Mouse (Mus musculus) spleen, embryonic (tissue): ENCODE results near the gene Glt28d2.
"Not testable (repeated sequence)": the region's sequence is repeated elsewhere in the genome, so short reads cannot be mapped to it uniquely, and the experiment has no call there.

ENCODE experiments used
- CTCF ChIA-PET: fragments of 350-600 bp; sonication (Branson Sonifier 250); formaldehyde crosslinking; loops from one replicate; lab custom pipeline; 2022; lab: Charles Lee

Glt28d2 gene

DNA sequence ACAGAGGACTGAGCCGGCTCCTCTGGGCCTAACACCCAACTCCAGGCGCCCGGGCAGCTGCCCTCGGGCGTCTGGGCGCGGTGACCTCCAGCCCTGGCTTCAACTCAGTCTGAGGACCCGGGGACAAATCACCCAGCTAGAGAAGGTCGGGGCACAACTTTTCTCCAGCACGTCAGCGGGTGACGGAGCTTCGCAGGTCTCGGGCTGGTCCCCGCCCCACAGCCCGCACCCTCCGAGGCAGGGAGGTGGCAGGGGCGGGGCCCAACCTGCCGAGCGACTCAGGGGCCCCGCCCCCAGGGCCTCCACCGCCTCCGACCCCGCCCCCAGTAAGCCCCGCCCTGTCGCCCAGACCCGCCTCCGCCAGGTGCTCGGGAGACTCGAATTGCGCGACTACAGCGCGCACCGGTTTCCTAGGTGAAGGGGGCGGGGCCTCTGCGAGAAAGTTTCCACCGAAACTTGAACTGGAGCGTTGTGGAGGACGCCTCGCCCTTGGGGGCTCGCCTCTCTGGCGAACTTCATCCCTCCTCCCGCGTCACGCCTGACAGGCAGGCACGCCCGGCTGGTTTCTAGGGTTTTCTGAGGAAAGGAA lies at the start of gene Glt28d2, which contains the start of gene Gm37240:
Gene Glt28d2, minus strand, starts transcription at position 278 of the 589 bp plus-strand sequence.
Gene Gm37240, minus strand, starts transcription at position 280 of the 589 bp plus-strand sequence.
- CTCF ChIA-PET: no interaction called here

DNA sequence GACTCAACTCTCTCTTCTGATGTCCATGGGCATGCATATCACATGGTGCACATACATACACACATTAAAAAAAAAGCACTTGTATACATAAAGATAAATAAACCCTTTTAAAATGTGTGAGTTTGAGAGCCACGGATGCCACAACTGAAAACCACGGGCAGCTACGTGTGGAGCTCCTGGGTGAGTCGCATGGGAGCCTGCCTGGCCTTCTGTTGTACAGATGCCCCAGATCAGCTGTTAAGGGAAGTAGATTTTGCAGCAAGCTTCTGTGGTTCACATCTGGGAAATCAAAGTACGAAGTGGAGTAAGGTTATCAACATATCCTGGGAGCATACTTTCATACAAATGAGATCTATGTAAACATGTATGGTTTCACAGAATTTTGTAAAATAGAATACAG lies 46.3 kb upstream of the Glt28d2 start:
- CTCF ChIA-PET: no interaction called here

DNA sequence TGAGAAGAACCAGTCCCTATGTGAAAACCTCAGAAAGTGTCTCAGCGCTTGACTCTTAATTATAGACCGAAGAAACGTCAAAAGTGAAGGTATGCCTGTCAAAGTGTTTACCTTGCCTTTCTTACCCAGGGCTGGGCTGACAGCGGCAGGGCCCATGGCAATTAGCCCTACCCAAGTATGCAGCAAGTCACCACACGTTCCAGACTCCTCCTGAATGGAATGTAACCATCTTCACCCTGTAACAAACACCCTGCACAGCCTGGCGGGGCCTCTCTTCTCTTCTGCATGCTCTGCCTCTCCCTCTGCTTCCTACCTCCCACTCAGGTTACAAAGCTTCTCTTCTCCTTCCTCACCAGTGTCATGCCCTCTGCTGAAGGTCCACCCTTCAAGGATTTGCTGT lies 44.5 kb upstream of the Glt28d2 start:
- CTCF ChIA-PET: interaction anchor here (0.7 kb wide), 1 partner anchor 222 kb away, joined by 8 read pairs; no protein-coding TSS in a partner anchor

DNA sequence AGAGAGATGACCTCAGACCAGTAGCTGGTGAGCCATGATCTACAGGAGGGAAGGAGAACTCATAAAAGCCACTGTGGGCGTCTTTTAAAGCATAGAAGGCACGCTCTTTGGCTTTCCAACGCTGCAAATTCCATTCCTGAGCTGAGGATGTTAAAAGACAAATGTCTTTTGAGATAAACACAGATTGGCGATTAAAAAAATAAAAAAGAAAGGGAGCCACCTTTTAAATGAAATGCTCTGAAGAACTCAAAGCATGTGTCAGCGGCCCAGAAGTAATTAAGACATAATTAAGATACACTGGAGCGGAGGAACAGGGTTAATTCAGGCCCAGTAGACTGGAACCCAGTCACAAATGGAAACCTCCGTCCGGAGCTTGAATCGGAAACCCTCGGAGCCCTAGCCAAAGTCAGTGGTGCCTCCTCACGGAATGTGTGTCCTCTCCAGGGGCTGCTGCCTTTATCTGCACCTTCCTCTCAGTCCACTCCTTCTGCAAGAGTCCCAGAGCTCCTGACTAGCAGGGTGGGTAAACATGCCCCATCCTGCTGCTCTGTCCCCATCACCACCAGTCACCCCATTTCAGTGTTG lies 43.4 kb upstream of the Glt28d2 start:
- CTCF ChIA-PET: interaction anchor here (0.7 kb wide), 1 partner anchor 221 kb away, joined by 8 read pairs; no protein-coding TSS in a partner anchor

DNA sequence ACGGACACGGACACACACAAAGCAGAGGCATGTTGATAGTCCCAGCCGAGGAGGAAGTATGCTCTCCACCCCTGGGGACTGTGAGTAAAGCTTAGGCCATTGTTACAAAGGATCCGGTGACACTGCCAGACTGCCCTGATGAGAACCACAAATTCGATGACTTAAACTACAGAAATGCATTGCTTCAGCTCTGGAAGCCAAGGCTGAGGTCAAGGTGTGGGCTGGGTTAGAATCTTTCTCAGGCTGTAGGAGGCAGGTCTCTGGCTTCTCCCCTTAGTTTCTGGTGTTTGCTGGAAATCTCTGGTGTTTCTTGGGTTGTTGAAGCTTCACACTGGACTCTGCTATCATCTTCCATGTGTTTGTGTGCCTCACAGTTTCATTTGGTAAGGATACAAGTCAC lies 42.4 kb upstream of the Glt28d2 start:
- CTCF ChIA-PET: interaction anchor here (0.5 kb wide), 1 partner anchor 203 kb away, joined by 6 read pairs; no protein-coding TSS in a partner anchor

DNA sequence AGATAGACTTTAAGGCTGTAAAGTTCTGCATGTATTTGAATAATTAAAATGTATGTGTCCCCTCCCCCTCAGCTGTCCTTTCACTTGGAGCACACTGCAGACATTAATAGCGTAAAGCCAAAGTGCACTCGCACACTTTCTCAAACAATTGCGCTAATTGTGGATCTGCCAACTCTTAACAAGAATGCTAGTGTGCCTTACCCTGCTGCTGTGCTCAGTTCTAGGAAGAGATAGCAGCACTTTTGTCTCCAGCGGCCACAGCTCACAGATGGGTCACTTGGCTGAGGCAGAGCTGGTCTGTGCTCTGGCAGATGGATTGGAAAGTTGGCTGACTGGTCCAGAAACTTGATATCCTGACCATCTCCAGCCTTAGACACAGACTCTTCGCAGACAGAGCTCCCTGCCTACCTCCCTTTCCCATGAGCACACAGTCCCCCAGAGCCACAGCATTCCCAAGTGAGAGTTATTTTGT lies 40.9 kb upstream of the Glt28d2 start:
- CTCF ChIA-PET: no interaction called here

DNA sequence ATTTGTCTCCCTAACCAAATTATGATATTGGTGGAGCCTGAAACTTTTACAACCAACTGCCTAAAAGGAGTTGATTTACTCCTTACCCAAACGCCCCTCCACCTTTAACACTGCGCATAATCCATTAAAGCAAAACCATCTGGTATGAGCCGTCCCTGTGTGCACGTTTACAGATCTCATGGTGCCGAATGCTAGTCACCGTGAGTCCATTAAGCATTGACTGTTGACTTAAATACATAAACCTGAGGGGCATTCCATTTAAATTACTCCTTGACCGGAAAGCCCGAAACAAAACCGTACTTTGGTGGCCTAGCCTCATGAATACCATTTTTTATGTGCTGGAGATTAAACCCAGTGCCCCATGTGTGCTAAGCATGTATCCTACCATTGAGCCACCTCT lies 40.0 kb upstream of the Glt28d2 start:
- CTCF ChIA-PET: no interaction called here

DNA sequence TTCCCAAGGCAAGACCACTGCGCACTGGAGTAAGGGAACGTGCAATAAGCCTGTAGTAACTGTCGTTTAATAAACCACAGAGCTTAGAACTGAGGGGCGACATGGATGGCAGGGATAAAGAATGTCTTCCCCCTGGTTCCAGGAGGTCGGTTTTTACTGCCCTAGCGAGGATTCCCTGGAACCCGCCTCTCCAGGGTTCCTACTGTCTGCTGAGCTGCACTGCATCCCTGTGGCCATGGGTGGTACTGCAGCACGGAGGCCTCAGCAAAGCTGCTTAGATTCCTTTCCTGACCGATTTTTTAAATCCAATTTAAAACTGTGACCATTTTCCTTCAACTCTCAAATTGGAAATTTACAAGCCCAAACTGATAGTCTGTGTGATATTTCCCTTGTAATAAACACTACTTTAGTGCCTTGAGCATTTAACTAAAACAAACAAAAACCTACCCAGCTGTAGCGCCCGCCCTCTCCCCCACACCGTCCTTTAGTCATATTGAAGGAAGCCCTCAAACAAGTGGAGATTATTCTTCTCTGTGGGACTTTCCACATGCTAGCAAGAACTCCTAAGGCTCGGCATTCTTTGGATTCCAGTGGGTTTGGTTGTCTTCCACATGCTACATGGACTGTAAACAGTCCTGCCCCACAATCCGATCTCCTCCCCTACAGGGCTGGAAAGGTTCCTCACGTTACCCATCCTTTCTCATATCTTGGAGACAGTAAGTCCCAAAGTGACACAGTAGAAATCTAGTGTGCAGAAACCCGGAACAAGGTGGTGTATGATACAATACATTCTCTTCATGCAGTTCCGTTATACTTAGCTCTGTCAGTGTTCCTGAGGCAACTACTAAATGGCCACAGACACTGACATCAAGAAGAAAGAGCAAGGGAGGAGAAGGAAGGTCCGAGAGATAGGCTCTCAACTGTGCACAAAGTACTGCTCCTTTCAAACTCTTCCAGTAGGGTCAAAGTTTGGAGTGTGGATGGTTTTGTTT lies 36.9 kb upstream of the Glt28d2 start:
- CTCF ChIA-PET: interaction anchor here (0.5 to 0.6 kb wide), 2 partner anchors 256 to 1729 kb away, joined by 3 to 8 read pairs; no protein-coding TSS in a partner anchor

DNA sequence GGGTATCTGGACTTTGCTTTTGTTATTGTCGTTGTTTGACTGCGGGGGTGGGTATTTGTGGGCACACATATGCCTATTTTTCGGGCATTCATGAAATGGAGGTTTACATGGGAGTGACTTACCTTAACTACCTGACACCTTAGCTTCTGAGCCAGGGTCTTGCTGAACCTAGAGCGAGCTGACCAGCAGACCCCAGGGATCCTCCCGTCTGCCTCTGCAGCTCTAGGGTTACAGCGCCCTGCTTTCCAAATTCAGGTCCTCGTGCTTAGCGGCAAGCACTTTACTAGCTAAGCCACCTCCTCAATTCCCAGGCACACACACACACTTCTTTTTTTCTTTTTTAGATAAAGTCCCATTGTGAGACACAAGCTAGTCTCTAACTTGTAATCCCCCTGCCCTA lies 36.0 kb upstream of the Glt28d2 start:
- CTCF ChIA-PET: interaction anchor here (0.5 to 0.6 kb wide), 2 partner anchors 255 to 1730 kb away, joined by 3 to 8 read pairs; no protein-coding TSS in a partner anchor

DNA sequence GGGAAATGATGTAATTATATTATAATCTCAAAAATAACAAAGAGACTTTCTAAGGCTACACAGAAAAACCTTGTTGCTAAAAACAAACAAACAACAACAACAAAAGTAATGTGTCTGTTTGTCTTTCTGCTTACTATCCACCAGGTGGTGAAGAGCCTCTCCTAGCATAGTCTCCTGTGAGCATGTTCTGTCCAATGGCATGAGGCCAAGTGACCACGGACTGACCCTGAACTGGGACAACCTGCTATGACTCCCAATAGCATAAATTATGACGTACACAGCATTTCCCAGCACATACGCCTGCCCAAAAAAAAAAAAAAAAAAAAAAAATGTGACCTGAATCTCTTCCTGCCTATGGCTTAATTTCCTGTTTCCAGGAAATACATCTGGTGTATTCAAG lies 35.0 kb upstream of the Glt28d2 start:
- CTCF ChIA-PET: interaction anchor here (0.7 kb wide), 1 partner anchor 83 kb away, joined by 11 read pairs; no protein-coding TSS in a partner anchor

DNA sequence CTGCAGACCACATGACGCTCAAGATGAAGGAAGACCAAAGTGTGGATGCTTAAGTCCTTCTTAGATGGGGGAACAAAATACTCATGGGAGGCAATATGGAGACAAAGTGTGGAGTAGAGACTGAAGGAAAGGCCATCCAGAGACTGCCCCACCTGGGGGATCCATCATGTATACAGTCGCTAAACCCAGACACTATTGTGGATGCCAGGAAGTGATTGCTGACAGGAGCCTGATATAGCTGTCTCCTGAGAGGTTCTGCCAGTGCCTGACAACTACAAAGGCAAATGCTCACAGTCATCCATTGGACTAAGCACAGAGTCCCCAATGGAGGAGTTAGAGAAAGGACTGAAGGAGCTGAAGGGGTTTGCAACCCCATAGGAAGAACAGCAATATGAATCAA lies 33.4 kb upstream of the Glt28d2 start:
- CTCF ChIA-PET: not testable (repeated sequence)

DNA sequence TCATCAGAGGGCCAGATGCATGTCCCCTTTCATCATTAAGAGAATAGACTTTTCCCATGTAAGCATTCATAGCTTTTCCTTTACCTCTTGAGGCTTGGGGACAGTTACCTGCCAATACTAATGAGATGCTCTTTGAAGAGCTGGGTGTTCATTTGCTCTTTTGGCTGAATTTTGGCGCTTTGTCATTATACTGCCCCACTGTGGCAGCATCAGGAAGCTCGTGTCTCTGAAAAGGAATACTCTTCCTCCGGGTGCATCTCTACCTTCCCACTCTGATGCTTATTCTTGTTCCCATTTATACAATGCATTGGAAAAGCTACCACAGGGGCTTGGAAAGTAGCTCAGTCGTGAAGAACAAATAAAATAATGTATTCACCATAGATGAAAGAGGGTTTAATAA lies 30.3 kb upstream of the Glt28d2 start:
- CTCF ChIA-PET: no interaction called here

DNA sequence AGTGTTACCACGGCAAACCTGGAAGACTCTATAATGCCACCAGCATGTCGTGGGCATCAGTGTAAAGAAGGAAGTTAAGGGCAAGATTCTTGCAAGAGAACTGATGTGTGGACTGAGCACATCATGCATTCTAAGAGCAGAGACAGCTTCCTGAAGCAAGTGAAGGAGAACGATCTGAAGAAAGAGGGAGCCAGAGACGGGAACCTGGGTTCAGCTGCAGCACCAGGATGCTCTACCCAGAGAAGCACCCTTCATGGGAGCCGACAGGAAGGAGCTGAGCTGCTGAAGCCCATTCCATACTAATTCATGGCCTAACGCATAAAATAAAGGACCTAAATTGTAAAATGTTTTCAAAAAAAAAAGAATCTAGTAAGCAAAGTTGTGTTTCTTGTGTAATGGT lies 27.5 kb upstream of the Glt28d2 start:
- CTCF ChIA-PET: interaction anchor here (0.6 kb wide), 1 partner anchor 645 kb away, joined by 3 read pairs; no protein-coding TSS in a partner anchor

DNA sequence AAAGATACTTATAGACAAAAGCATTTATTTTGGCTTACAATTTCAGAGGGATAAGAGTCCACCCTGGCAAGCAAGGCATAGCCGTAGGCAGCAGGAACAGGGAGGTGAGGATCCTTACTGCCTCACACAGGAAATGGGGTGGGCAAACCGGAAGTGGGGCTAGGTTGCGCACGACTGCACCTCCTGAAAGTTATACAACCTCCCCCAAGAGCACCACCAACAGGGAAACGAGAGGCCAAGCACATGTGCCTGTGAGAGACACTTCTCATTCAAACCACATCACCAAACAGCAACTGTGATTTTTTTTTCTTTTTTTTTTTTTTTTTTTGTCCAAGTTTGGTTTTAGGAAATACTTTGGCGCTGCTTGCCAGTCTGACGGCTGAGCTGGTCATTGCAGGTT lies 19.8 kb upstream of the Glt28d2 start:
- CTCF ChIA-PET: no interaction called here

DNA sequence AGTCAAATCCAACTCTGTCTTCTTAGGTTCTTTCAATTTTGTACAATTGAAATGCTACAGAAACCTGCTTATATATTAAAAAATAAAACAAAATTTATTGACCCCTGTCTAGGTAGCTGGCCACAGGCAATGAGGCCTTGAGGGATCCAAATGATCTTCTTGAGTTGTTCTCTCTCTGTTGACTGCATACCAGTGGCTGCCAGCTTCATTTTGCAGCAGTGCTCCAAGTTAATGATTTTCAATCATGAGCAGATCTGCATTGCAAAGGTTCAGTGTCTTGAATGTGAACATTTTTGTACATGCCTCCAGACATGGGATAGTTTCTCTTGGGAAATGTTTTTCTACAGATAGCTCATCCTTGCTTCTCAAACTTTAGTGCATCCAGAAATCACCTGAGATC lies 17.1 kb upstream of the Glt28d2 start:
- CTCF ChIA-PET: no interaction called here

DNA sequence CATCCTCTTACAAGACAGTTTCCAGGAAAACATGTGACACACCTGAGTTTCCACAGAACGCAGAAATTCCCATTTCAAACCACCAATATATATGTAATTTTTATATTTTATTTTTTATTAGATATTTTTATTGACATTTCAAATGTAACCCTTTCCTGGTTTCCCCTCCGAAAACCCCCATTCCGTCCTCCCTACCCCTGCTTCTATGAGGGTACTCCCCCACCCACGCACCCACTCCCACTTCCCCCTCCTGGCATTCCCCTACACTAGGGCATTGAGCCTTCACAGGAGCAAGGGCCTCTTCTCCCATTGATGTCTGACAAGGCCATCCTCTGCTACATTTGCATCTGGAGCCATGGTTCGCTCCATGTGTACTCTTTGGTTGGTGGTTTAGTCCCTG lies 7.7 kb upstream of the Glt28d2 start:
- CTCF ChIA-PET: no interaction called here

DNA sequence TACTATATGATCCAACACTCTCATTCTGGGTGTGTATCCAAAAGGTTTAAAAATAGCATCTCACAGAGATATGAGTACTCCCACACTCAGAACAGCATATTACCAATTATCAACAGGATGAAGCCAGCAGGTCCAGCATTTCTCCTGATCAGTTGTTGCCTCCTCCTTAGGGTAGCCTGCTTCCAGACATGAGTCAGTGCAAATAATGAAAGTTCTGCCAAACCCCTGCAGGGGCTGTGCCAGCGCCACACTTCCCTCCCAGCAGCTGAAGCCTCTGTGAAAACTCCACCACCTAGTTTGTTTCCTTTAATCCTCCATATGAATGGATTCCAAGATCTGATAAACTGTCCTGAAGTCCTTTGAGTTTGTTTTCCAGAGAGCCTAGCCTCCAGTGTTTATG lies 4.3 kb upstream of the Glt28d2 start:
- CTCF ChIA-PET: no interaction called here

DNA sequence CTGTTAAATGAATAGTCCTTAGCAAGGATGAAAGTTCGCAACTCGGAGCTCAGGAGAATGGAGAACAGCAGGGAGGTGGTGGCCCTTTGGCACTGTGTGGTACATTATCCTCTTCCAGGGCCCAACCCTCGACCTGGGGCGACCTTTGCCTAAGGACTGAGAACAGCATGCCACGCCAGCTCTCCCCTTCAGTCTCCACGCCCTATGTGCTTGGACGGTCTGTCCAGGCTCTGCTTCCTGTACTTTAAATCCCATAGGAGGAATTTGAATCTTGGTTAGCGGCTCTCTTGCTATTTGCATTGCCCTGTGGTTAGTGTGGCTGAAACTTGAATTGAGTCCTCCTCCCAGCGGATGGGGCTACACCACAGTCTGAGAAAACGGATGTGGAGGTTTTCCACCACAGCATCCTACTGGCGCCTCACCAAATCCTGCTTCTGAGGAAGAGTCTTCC lies 930 bp upstream of the Glt28d2 start:
- CTCF ChIA-PET: no interaction called here

DNA sequence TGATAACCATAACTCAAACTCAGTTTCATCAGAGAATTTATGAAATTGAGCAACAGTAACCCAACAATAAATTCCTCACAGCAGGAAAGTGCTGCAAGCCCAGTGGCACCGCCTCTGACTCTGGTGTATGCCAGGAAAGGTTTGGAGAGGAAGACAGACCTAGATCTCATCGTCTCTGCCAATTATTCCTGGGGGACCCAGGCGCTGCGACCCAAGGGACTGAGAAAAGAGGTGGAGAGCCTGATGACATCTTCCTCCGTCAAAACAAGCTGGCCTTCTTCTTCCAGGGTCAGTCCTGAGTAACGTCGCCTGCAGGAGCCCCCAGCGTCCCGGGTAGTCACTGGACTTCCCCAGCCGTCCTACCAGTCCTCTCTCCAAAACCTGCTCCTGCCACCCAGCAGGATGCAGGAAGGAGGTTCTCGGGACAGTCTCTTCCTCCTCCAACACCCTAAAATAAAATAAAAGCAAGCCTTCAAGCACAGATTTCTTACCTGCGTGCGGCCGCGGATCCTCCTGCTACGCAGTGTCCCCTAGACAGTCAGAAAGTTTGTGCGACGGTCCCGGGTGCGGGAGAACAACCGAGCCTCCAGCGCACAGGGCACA lies 579 bp downstream of the Glt28d2 start:
- CTCF ChIA-PET: no interaction called here

DNA sequence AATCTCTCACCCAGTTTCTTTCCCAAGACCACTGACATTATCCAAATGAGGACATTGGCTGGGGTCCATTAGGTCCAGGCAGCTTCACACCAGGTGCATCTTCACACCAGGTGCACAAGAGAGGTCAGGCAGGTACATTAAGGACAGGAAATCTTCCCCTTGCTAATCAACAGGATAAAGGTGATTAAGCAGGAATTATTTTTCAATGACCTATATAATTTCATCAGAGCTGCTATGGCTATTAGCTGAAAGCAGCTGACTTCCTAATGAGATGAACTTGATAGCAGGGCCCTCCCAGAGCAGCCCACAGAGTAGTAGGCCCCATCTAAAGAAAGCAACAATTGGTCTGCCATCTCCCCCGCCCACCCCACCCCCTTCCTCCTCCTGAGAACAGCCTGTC lies 1.4 kb downstream of the Glt28d2 start:
- CTCF ChIA-PET: no interaction called here

DNA sequence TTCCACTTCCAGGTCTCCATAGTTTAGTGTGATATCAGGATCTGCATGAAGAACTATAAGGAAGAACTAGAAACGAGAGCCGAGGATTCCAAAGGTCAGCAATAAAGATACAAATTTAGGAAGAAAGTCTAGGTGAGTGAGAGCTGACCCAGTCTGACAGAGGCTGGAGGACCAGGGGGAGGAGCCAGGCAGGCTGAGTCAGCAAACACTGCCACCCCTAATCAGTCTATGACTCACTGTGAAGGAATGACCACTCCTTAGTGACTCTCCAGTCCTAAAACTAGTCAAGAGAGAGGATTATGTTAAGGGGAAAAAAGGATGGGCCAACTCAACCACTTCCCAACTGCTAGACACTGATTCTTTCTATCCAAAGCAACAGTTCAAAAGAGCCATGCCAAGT lies 6.6 kb downstream of the Glt28d2 start:
- CTCF ChIA-PET: no interaction called here
